Mouse (Mus musculus) hindbrain, embryonic 12.5 days (tissue): ENCODE results near the gene I830077J02Rik. TPM values are rescaled to one million over a fixed set of nuclear protein-coding genes. Genes with fewer than 3 reads are reported as not detected.

Experiments
- ATAC-seq: fragments of 200-750 bp; cut with Nextera tagmentation; 2 replicates; pipeline ENCODE4 v1.8.0; 2017; ENCODE audit warnings: moderate TSS enrichment; ENCODE audit not compliant: low FRiP score
- H3K27ac ChIP-seq: fragments of 300-500 bp; sonication (generic); 2 replicates; pipeline ENCODE4 v1.5.1; 2016; ENCODE audit warnings: mild to moderate bottlenecking
- H3K27me3 ChIP-seq: fragments of 300-500 bp; sonication (generic); 2 replicates; pipeline ENCODE4 v1.6.1; 2016; ENCODE audit warnings: mild to moderate bottlenecking
- H3K36me3 ChIP-seq: fragments of 300-500 bp; sonication (generic); 2 replicates; pipeline ENCODE4 v1.6.1; 2016; ENCODE audit warnings: mild to moderate bottlenecking
- H3K4me1 ChIP-seq: fragments of 300-500 bp; sonication (generic); 2 replicates; pipeline ENCODE4 v1.6.1; 2016
- H3K4me2 ChIP-seq: fragments of 300-500 bp; sonication (generic); replicated peaks from 2 replicates; pipeline ENCODE4 v1.6.1; 2016; ENCODE audit warnings: mild to moderate bottlenecking
- H3K4me3 ChIP-seq: fragments of 300-500 bp; sonication (generic); 2 replicates; pipeline ENCODE4 v1.5.1; 2016; ENCODE audit warnings: mild to moderate bottlenecking
- H3K9ac ChIP-seq: fragments of 300-500 bp; sonication (generic); 2 replicates; pipeline ENCODE4 v1.6.1; 2016; ENCODE audit warnings: mild to moderate bottlenecking, moderate library complexity
- H3K9me3 ChIP-seq: fragments of 300-500 bp; sonication (generic); replicated peaks from 2 replicates; pipeline ENCODE4 v1.6.1; 2016; ENCODE audit warnings: mild to moderate bottlenecking
- WGBS: fragments of 180-500 bp; shearing (Covaris S2); methylation state at CpG from one replicate; pipeline ENCODE4 v1.1.7; 2016; 5-methylcytosine and 5-hydroxymethylcytosine counted together
- polyA plus RNA-seq: library from polyadenylated mRNA; unstranded; fragments of >200 nt; fragmentation: Nextera tagmentation; extraction: Ambion mirVana; gene quantifications from 2 replicates; pipeline ENCODE4 v1.2.1, GENCODE M21; 2016

I830077J02Rik gene
- polyA plus RNA-seq, 1 experiment from 2014 or later: 0.21 TPM

DNA sequence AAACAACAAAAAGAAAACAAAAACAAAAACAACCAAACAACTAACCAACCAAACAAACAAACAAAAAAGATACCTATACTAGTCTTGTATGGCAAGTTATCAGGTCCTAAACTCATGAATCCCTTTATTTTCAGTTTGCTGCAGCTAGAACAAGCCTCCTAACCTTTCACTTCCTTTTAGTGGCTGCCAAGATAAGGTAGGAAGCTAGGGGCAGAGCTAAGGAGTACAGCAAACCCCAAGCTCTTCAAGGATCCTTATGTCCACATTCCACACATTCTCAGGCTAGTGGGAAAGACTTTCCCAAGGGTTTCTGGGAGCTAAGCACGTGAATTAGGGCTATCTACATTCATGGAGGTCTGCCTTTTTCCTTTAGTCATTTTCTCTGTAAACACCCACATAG is 17.2 kb downstream of the I830077J02Rik start:
- H3K4me1 ChIP-seq: no peaks in the 10 kb centered on the region
- no peak overlapping the region for H3K9ac ChIP-seq
- H3K27me3 ChIP-seq: no peaks in the 10 kb centered on the region
- WGBS: 52% methylated on average over 1 of the region's 1 CpGs
- no peak overlapping the region for H3K4me2 ChIP-seq
- H3K4me3 ChIP-seq: no peak overlapping the region
- H3K36me3 ChIP-seq: no peaks in the 10 kb centered on the region
- no peaks in the 10 kb centered on the region for H3K9me3 ChIP-seq
- ATAC-seq: no peak
- H3K27ac ChIP-seq: no peak overlapping the region

DNA sequence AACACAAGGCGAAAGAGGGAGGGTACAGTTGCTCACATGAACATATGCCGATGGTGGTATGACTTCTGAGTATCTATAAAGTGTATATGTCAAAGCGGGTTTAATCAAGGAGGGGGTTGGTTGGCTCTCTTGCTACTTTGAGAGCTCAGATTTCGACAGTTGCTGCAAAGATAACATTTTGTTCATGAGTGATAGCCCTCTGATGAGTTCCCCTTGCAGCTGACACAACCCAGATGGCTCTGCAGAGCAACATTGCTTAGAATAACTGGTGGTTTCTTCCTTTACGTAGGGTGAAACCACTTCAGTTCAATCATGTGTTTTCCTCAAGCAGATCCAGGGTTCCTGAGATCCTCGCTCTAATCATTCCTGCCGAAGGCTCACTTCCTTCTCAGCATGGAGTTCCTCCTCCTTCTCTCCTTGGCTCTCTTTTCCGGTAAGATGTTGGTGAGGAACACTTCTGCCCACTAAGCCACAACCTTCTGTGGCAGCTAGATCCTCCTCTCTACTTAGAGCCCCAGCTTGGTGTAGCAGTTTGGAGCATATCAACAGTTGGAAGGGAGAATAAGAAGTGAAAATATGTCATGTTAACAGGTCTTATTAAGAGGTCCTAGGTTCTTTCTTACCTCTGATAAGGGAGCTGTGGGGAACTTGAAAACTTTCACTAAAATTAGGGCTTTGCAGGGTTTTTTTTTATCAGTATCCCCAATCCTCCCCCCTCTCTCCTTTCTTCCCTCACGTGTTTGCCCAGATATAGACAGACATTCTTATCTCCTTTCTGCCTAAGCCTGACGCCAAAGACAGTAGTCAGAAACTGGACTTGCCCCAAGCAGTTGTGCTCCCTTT is 18.4 kb downstream of the I830077J02Rik start:
- H3K9me3 ChIP-seq: no peaks in the 10 kb centered on the region
- 74% methylated on average over 10 of the region's 10 CpGs for WGBS

DNA sequence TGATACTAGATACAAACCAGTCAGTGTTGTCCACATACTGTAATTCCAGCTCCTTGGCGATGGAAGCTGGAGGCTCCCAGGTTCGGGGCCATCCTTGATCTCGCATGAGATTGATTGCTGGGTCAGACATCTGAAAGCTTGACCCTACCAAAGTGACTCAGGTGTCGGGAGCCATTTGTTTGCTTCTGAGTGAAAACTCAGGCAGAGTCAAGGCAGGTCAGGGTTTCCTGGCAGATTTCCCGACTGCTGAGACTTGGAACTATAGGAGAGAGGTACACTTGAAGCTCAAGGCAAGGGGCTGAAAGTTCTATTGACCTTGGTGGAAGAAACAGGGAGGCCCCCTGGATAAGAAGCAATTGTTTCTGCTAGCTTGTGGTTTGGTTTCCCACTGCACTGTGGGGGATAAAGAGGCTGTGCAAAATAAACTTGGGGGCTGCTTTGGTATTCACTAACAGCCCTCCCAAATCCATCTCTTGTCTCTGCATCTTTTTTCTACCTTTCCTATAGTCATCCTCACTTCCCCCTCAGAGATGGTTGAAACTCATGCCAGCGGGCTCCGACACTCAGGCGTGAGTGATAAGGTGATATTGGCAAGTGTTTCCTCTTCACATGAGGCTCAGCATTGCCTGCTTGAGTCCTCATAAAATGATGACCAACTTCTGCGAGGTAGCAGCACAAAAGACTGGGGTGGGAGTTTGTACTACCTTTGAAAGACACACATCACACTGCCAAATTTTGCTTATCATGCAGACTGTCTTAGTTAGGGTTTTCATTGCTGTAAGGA is 20.2 kb downstream of the I830077J02Rik start:
- ATAC-seq: no peak
- no peak overlapping the region for H3K4me3 ChIP-seq
- no peak overlapping the region for H3K9ac ChIP-seq
- no peaks in the 10 kb centered on the region for H3K36me3 ChIP-seq
- WGBS: 83% methylated on average over 9 of the region's 9 CpGs
- no peaks in the 10 kb centered on the region for H3K4me1 ChIP-seq
- H3K9me3 ChIP-seq: no peaks in the 10 kb centered on the region
- no peak overlapping the region for H3K4me2 ChIP-seq
- no peak overlapping the region for H3K27ac ChIP-seq
- H3K27me3 ChIP-seq: no peaks in the 10 kb centered on the region

More for the DNA sequence above, 18.4 kb downstream of the I830077J02Rik start:
- H3K4me1 ChIP-seq: no peaks in the 10 kb centered on the region
- H3K4me3 ChIP-seq: no peak overlapping the region
- H3K4me2 ChIP-seq: no peak overlapping the region
- no peak for ATAC-seq
- no peaks in the 10 kb centered on the region for H3K27me3 ChIP-seq
- H3K27ac ChIP-seq: no peak overlapping the region
- no peaks in the 10 kb centered on the region for H3K36me3 ChIP-seq
- H3K9ac ChIP-seq: no peak overlapping the region

DNA sequence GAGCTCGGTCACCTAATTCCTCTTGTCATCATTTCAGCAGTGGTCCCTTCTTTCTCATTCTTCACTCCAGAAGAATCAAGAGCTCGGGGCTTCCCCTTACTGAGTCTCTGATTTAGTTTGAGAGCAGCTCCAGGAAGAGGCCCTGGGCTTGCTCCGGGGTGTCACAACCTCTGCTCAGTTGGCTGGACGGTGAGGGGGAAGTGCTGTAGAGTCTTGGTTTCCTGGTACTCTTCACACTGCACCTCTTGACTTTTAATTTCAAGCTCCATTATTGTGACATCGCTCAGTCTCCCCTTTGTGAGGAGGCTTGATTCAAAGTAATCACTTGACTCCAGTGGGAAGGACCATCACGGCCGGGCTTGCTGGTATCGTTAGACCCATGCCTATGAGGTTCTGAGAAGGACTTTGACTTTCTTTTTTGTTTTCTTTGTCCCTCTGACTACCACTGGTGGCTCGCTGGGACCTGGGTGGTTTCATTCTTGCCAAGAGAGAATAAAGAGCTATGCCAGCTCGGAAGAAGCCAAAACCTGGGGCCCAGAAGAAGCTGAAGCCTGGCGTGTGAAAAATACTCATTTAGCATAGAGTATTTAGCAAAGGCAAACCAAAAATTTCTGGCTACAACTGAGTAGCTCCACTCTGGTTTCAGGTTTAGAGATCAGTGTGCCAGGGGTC is 21.8 kb downstream of the I830077J02Rik start:
- no peak for ATAC-seq
- Histone ChIP-seq H3K4me1 (no peaks in the 10 kb centered on the region), H3K36me3 (no peaks in the 10 kb centered on the region), H3K9me3 (no peaks in the 10 kb centered on the region), H3K4me3 (no peak overlapping the region), H3K9ac (no peak overlapping the region), H3K27ac (no peak overlapping the region), H3K27me3 (no peaks in the 10 kb centered on the region), H3K4me2 (no peak overlapping the region)
- 88% methylated on average over 11 of the region's 11 CpGs for WGBS

DNA sequence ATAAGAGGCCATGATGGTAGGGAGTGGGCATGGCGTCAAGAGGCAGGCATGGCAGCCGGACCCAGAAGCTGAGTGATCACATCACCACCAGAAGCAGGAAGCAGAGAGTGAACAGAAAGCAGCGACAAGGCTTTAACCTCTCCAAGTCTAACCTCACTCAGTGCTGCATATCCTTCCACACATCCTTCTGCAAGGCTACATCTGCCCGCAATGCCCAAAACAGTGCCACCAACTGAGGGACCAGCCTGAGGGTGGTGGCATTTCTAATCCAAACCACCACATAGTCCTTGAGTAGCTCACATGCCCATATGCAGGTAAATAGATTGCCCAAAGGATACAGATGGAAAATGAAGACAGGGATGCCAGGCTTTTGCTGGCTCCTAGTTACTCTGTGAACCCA is 23.5 kb downstream of the I830077J02Rik start:
- WGBS: 92% methylated on average over 4 of the region's 4 CpGs
- no peaks in the 10 kb centered on the region for H3K9me3 ChIP-seq
- no peak overlapping the region for H3K4me3 ChIP-seq
- H3K36me3 ChIP-seq: no peaks in the 10 kb centered on the region
- no peaks in the 10 kb centered on the region for H3K27me3 ChIP-seq
- ATAC-seq: no peak
- H3K4me1 ChIP-seq: no peaks in the 10 kb centered on the region
- H3K4me2 ChIP-seq: no peak overlapping the region
- no peak overlapping the region for H3K27ac ChIP-seq
- no peak overlapping the region for H3K9ac ChIP-seq

DNA sequence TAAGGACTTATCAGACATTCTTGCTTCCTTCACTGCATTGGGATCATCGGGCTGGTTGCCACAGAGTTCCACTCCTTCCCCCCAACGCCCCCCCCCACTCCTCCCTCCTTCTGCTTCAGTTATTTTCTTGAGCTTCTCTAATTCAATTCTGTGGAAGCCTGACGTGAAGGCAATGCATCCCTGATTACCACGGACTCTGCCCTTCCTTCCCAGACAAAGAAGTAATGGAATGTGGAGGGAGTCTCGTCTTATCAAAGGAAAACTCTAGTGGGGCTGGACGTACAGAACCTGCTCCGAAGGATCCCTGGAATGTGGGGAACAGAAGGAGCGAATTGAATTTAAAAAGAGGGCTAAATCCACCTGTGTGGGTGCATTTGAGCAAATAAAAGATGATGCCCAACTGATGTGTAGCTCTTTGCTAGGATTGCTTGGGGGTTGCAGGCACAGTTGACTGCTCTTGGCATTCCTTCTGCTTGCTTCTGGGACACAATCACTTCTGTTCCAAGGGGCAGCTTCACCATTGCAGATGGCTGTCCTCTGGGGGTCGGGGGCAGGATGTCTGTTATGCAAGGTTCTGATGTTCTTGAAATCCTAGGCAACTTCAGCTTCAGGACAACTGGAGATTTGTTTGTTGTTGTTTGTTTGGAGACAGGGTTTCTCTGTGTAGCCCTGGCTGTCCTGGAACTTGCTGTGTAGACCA is 24.4 kb downstream of the I830077J02Rik start:
- 48% methylated on average over 9 of the region's 9 CpGs for WGBS
- H3K4me3 ChIP-seq: no peak overlapping the region
- H3K4me1 ChIP-seq: no peaks in the 10 kb centered on the region
- H3K27me3 ChIP-seq: no peaks in the 10 kb centered on the region
- H3K4me2 ChIP-seq: no peak overlapping the region
- H3K9me3 ChIP-seq: no peaks in the 10 kb centered on the region
- no peak overlapping the region for H3K9ac ChIP-seq
- no peak for ATAC-seq
- H3K36me3 ChIP-seq: no peaks in the 10 kb centered on the region
- H3K27ac ChIP-seq: no peak overlapping the region

DNA sequence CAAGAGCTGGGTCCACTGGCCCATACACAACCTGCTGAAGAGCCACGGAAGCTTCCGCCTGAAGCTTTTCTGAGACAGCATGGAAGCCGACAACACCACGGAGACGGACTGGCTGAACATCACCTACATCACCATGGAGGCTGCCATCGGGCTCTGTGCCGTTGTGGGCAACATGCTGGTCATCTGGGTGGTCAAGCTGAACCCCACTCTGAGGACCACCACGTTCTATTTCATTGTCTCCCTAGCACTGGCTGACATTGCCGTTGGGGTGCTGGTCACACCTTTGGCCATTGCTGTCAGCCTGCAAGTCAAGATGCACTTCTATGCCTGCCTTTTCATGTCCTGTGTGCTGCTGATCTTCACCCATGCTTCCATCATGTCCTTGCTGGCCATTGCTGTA is 27.7 kb downstream of the I830077J02Rik start:
- no peaks in the 10 kb centered on the region for H3K36me3 ChIP-seq
- WGBS: 92% methylated on average over 9 of the region's 9 CpGs
- ATAC-seq: no peak
- H3K9me3 ChIP-seq: no peaks in the 10 kb centered on the region
- H3K4me2 ChIP-seq: no peak overlapping the region
- H3K27ac ChIP-seq: no peak overlapping the region
- no peak overlapping the region for H3K4me3 ChIP-seq
- H3K9ac ChIP-seq: no peak overlapping the region
- H3K27me3 ChIP-seq: no peaks in the 10 kb centered on the region
- no peaks in the 10 kb centered on the region for H3K4me1 ChIP-seq

DNA sequence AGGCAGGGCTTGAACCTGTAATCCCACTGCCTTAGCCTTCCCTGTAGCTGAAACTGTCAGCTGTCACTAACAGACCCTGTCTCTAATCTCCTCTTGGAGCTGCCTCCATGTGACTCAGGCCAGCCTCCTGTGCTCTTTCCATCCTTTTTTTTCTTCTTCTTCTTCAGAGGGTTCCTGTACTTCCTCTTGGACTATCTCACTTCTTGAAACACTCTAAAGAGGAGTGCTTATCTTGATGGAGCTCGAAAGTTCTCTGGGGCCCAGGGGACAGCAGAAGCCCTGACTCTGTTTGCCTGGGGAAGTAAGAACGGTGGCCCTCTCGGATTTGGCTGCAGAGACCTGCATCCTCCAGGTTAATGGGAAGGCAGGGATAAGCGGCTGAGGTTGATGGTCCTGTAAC is 28.3 kb downstream of the I830077J02Rik start:
- no peak overlapping the region for H3K9ac ChIP-seq
- no peak overlapping the region for H3K4me3 ChIP-seq
- no peaks in the 10 kb centered on the region for H3K4me1 ChIP-seq
- no peaks in the 10 kb centered on the region for H3K9me3 ChIP-seq
- 88% methylated on average over 4 of the region's 4 CpGs for WGBS
- H3K27me3 ChIP-seq: no peaks in the 10 kb centered on the region
- H3K27ac ChIP-seq: no peak overlapping the region
- H3K36me3 ChIP-seq: no peaks in the 10 kb centered on the region
- ATAC-seq: no peak
- no peak overlapping the region for H3K4me2 ChIP-seq

DNA sequence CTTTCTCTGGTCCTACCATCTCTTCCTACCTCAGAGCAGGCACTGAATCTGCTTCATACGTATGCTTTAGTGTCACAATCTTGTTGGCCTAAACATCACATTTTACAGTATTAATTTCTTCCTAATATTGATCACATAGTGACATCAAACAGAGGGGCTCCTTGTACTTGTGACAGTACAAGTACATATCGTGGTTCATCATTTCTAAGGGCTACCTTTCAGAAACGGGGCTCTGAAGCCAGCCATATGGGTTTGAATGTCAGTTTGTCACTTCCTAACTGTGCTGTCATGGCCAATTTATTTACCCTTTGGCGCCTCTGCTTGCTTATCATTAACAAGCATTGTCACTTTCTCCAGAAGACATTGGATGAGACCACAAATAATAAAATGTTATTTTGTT is 31.0 kb downstream of the I830077J02Rik start:
- H3K9me3 ChIP-seq: no peaks in the 10 kb centered on the region
- H3K36me3 ChIP-seq: no peaks in the 10 kb centered on the region
- H3K4me3 ChIP-seq: no peak overlapping the region
- no peak overlapping the region for H3K4me2 ChIP-seq
- 80% methylated on average over 4 of the region's 4 CpGs for WGBS
- ATAC-seq: no peak
- no peaks in the 10 kb centered on the region for H3K4me1 ChIP-seq
- no peak overlapping the region for H3K9ac ChIP-seq
- H3K27me3 ChIP-seq: no peaks in the 10 kb centered on the region
- H3K27ac ChIP-seq: no peak overlapping the region

DNA sequence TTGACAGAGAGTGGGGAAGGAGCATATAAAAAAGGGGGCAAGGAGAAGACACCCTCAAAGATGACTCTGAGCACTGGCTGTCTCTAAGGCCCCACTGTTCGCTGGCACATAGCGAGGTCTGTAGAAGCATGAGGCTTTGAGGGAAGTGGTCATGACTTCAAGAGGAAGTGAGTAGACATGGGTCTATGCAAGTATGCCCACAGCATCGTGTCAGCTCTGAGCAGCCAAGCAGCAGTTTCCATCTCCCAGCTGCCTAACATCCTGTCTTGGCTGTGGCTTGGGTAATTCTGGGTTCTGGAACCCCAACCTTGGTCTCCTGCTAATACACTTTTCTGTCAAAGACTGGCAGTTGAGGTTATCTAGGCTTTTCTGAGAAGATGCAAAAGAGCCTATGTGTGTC is 31.7 kb downstream of the I830077J02Rik start:
- H3K27ac ChIP-seq: no peak overlapping the region
- H3K9ac ChIP-seq: no peak overlapping the region
- no peak for ATAC-seq
- no peaks in the 10 kb centered on the region for H3K9me3 ChIP-seq
- H3K4me2 ChIP-seq: no peak overlapping the region
- no peaks in the 10 kb centered on the region for H3K36me3 ChIP-seq
- H3K27me3 ChIP-seq: no peaks in the 10 kb centered on the region
- H3K4me1 ChIP-seq: no peaks in the 10 kb centered on the region
- 81% methylated on average over 3 of the region's 3 CpGs for WGBS
- H3K4me3 ChIP-seq: no peak overlapping the region

DNA sequence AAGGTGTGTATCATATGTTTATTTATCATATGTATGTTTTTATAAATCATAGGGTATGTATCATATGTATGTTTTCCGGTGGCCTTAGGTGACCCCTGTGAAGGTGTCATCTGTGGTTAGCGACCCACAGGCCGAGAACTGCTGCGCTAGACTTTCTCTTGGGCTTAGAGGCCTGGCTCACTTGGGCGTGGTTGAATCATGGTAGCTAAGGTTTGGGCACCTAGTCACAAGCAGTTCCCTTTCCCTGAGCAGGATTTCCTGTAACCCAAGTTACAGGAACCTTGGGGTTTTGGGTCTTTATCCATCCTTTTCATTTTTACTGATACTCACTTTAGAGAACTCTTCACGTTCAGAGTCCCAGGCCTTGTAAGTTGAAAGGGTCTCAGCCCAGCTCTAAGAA is 32.2 kb downstream of the I830077J02Rik start:
- no peak overlapping the region for H3K4me2 ChIP-seq
- WGBS: 79% methylated on average over 6 of the region's 6 CpGs
- ATAC-seq: no peak
- no peaks in the 10 kb centered on the region for H3K27me3 ChIP-seq
- no peak overlapping the region for H3K4me3 ChIP-seq
- no peaks in the 10 kb centered on the region for H3K36me3 ChIP-seq
- H3K9ac ChIP-seq: no peak overlapping the region
- H3K4me1 ChIP-seq: no peaks in the 10 kb centered on the region
- H3K9me3 ChIP-seq: no peaks in the 10 kb centered on the region
- no peak overlapping the region for H3K27ac ChIP-seq
